Mouse (Mus musculus) gastrocnemius, adult 2 months (tissue): ENCODE measurements around the gene Pllp. TPM values are rescaled to one million over a fixed set of nuclear protein-coding genes. Genes with fewer than 3 reads are reported as not detected.
A peak's percentile ranks its signal among the peaks of the same experiment; 100 is the strongest.

Source experiments
- DNase-seq: peaks from one replicate; pipeline ENCODE4 v3.0.0; 2022
- H3K27ac ChIP-seq: fragments of 200-600 bp; 2 replicates; pipeline ENCODE4 v1.8.1; 2022; ENCODE audit warnings: mild to moderate bottlenecking
- H3K4me3 ChIP-seq: fragments of 200-600 bp; 2 replicates; pipeline ENCODE4 v1.8.1; 2022; ENCODE audit warnings: mild to moderate bottlenecking, moderate library complexity
- CTCF ChIP-seq: fragments of 200-600 bp; IDR thresholded peaks from 2 replicates; pipeline ENCODE4 v1.8.1; 2022; ENCODE audit warnings: antibody characterized with exemption, mild to moderate bottlenecking, moderate library complexity
- intact Hi-C: fragments of 180-260 bp; cut with DNase I; formaldehyde crosslinking; loops from one replicate; pipeline ENCODE4 v1.15.1; 2025
- total RNA-seq, 2 experiments: library from RNA; stranded (reverse); gene quantifications; 2 replicates each; pipeline ENCODE4 v1.2.3; 2021

The Pllp gene
- total RNA-seq, 2 experiments from 2014 or later: 0.86 to 1.0 TPM

GRCm38 (mm10) chr8:94715871-94716270 lies 19.8 kb upstream of the Pllp start:
- Histone ChIP-seq H3K4me3 (no peak overlapping the region), H3K27ac (no peak overlapping the region)
- TF ChIP-seq CTCF: no peak
- intact Hi-C loops: no loop called here
- no peak for DNase-seq

- Histone ChIP-seq H3K27ac (0 out of 2 replicates have a peak overlapping the region, but pooled peaks have one; percentile 16), H3K4me3 (no peak overlapping the region)
- TF ChIP-seq CTCF: no peak
- intact Hi-C loops: no loop called here
- DNase-seq: no peak
Observed at GRCm38 (mm10) chr8:94714556-94714955, 18.5 kb upstream of the Pllp start.

- no peak for TF ChIP-seq CTCF
- DNase-seq: peak; percentile 45
- peak overlapping the region; percentile 50 for H3K4me3 ChIP-seq
- intact Hi-C loops: no loop called here
- H3K27ac ChIP-seq: peak overlapping the region; percentile 76
Observed at GRCm38 (mm10) chr8:94711160-94711718, 15.2 kb upstream of the Pllp start.

GRCm38 (mm10) chr8:94710336-94710735 lies 14.3 kb upstream of the Pllp start:
- no peak overlapping the region for H3K27ac ChIP-seq
- H3K4me3 ChIP-seq: no peak overlapping the region
- no peak for DNase-seq
- TF ChIP-seq CTCF: no peak
- intact Hi-C loops: no loop called here

- no peak for TF ChIP-seq CTCF
- intact Hi-C loops: loop anchor here (10.0 kb wide), 1 partner anchor 198 kb away; no protein-coding TSS in a partner anchor
Observed at GRCm38 (mm10) chr8:94706732-94707395, 10.8 kb upstream of the Pllp start.

GRCm38 (mm10) chr8:94705581-94706245 lies 9.6 kb upstream of the Pllp start:
- no peak overlapping the region for H3K4me3 ChIP-seq
- no peak for DNase-seq
- H3K27ac ChIP-seq: peak overlapping the region; percentile 43
- TF ChIP-seq CTCF: no peak
- intact Hi-C loops: loop anchor here (2.0 to 10.0 kb wide), 2 partner anchors 105 to 199 kb away; partner anchors contain the start of genes Fam192a and Rspry1

More at GRCm38 (mm10) chr8:94706732-94707395, 10.8 kb upstream of the Pllp start:
- Histone ChIP-seq H3K4me3 (no peak overlapping the region), H3K27ac (peak overlapping the region; percentile 53)
- DNase-seq: no peak

- H3K27ac ChIP-seq: peak overlapping the region; percentile 10; the same call in 1 of the 2 replicates
- no peak for TF ChIP-seq CTCF
- no peak for DNase-seq
- peak overlapping the region; percentile 68 for H3K4me3 ChIP-seq
- intact Hi-C loops: loop anchor here (1.0 to 10.0 kb wide), 5 partner anchors 37 to 212 kb away; partner anchors contain the start of genes Arl2bp, Fam192a and Rspry1
Observed at GRCm38 (mm10) chr8:94704669-94704984, 8.5 kb upstream of the Pllp start.

GRCm38 (mm10) chr8:94703972-94704668 lies 8.0 kb upstream of the Pllp start:
- TF ChIP-seq CTCF: peak; percentile 89
- H3K27ac ChIP-seq: peak overlapping the region; percentile 10; the same call in 1 of the 2 replicates
- H3K4me3 ChIP-seq: peak overlapping the region; percentile 76
- intact Hi-C loops: loop anchor here (1.0 to 10.0 kb wide), 6 partner anchors 37 to 212 kb away; partner anchors contain the start of genes Arl2bp, Fam192a and Rspry1
- DNase-seq: peak; percentile 93

- H3K4me3 ChIP-seq: peak overlapping the region; percentile 76
- DNase-seq: peak; percentile 87
- H3K27ac ChIP-seq: peak overlapping the region; percentile 70
- intact Hi-C loops: loop anchor here (2.0 to 10.0 kb wide), 4 partner anchors 36 to 211 kb away; partner anchors contain the start of gene Arl2bp
- TF ChIP-seq CTCF: no peak; the same call in none of the 2 replicates
Observed at GRCm38 (mm10) chr8:94702844-94703813, 7.1 kb upstream of the Pllp start.

- DNase-seq: no peak
- no peak for TF ChIP-seq CTCF
- intact Hi-C loops: loop anchor here (2.0 to 10.0 kb wide), 4 partner anchors 35 to 210 kb away; partner anchors contain the start of gene Arl2bp
Observed at GRCm38 (mm10) chr8:94702156-94702555, 6.1 kb upstream of the Pllp start.

GRCm38 (mm10) chr8:94700421-94700935 lies 4.4 kb upstream of the Pllp start:
- Histone ChIP-seq H3K4me3 (no peak overlapping the region), H3K27ac (no peak overlapping the region)
- no peak for DNase-seq
- TF ChIP-seq CTCF: no peak
- intact Hi-C loops: loop anchor here (5.0 to 10.0 kb wide), 3 partner anchors 33 to 208 kb away; partner anchors contain the start of gene Arl2bp

More at GRCm38 (mm10) chr8:94702156-94702555, 6.1 kb upstream of the Pllp start:
- Histone ChIP-seq H3K27ac (no peak overlapping the region), H3K4me3 (no peak overlapping the region; the same call in 1 of the 2 replicates)
